Mouse (Mus musculus): ENCODE results near the gene Smim13. TPM values are rescaled to one million over a fixed set of nuclear protein-coding genes. Genes with fewer than 3 reads are reported as not detected.

The Smim13 gene
- total RNA-seq, 1 experiment = 5.5 TPM

DNA sequence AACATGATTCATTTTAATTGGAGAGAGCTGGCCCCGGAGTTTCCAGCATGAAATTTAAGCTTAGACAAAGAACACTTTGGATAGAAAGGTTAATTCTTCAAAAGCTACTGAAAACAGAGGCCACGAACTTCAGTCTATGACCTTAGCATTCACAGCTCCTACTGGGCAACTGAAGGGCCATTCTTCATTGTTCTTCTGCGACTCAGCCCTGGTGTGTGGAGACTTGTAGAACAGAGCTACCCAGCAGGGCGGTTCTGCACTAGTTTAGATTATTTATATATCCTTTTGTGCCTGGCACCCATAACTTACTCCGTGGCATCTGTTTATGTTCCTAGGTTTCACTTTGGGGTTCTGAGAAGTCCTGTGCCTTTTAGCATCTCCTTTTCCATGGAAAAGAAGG is 44.0 kb downstream of the Smim13 start:
- in situ Hi-C loops (cut with MboI; ENCODE audit: low sequenced_read_pairs in 2 of 2, unreplicated experiment in 2 of 2) = loop anchor here in 1 of 2 experiments (25.0 kb wide), 1 partner anchor 269 kb away; no protein-coding TSS in a partner anchor
- Histone ChIP-seq H3K4me3 (ENCODE audit: insufficient read depth in 1 of 2, low read depth in 1 of 2, low read length in 2 of 2, poor library complexity in 1 of 2, severe bottlenecking in 1 of 2) (no peak overlapping the region), H3K9me3 (ENCODE audit: control insufficient read depth, insufficient read depth, low read depth, low read length) (no peaks in the 10 kb centered on the region), H3K27ac (ENCODE audit: insufficient read depth, low read depth, low read length, poor library complexity, severe bottlenecking) (no peak overlapping the region), H3K36me3 (ENCODE audit: control insufficient read depth, insufficient read depth, low read length, poor library complexity, severe bottlenecking) (no peaks in the 10 kb centered on the region), H3K4me1 (ENCODE audit: control insufficient read depth in 2 of 2, insufficient read depth in 2 of 2, low read length in 2 of 2, poor library complexity in 1 of 2) (no peaks in the 10 kb centered on the region), H3K9ac (ENCODE audit: insufficient read depth, low read depth, low read length, poor library complexity, severe bottlenecking) (no peak overlapping the region)
- TF ChIP-seq MAFK (IDR thresholded peaks at IDR 0.05; ENCODE audit: insufficient read depth, low read depth, low read length) = no peak
- TF ChIP-seq ZC3H11A (IDR thresholded peaks at IDR 0.05; ENCODE audit: borderline replicate concordance, low read depth, low read length) = no peak
- no peak for TF ChIP-seq HCFC1 (IDR thresholded peaks at IDR 0.05; ENCODE audit: borderline replicate concordance, insufficient read depth, low read length)
- no peak for TF ChIP-seq ZNF384 (IDR thresholded peaks at IDR 0.05; ENCODE audit: low read depth, low read length)
- TF ChIP-seq CHD2 (IDR thresholded peaks at IDR 0.05; ENCODE audit: low read depth, low read length) = no peak
- DNase-seq (ENCODE audit: low read depth, low spot score) = no peak

DNA sequence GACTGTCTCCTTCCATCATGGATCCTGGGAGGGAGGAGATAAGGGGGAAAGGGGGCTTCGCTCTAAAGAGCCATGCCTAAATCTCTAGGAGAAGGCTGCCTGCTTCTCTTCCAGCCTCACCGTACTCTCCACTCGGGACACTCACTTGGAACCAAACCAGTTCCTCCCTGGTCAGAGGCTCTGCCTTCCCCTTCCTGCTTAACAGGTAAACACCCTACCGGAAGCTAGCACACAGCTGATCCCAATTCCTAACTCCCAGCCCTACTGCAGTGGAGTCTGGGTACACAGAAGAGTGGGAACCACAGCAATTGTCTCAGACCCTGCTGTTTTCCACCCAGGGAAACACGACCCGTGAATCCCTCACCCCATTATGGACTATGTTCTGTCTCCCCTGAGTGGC is 46.2 kb downstream of the Smim13 start:
- H3K27ac ChIP-seq (ENCODE audit: insufficient read depth, low read depth, low read length, poor library complexity, severe bottlenecking) = no peak overlapping the region
- in situ Hi-C loops (cut with MboI; ENCODE audit: low sequenced_read_pairs in 2 of 2, unreplicated experiment in 2 of 2) = loop anchor here in 1 of 2 experiments (25.0 kb wide), 1 partner anchor 266 kb away; no protein-coding TSS in a partner anchor
- no peak for TF ChIP-seq ZNF384 (IDR thresholded peaks at IDR 0.05; ENCODE audit: low read depth, low read length)
- no peak for TF ChIP-seq HCFC1 (IDR thresholded peaks at IDR 0.05; ENCODE audit: borderline replicate concordance, insufficient read depth, low read length)
- no peak for TF ChIP-seq MAFK (IDR thresholded peaks at IDR 0.05; ENCODE audit: insufficient read depth, low read depth, low read length)
- no peak for TF ChIP-seq CHD2 (IDR thresholded peaks at IDR 0.05; ENCODE audit: low read depth, low read length)
- TF ChIP-seq ZC3H11A (IDR thresholded peaks at IDR 0.05; ENCODE audit: borderline replicate concordance, low read depth, low read length) = no peak

DNA sequence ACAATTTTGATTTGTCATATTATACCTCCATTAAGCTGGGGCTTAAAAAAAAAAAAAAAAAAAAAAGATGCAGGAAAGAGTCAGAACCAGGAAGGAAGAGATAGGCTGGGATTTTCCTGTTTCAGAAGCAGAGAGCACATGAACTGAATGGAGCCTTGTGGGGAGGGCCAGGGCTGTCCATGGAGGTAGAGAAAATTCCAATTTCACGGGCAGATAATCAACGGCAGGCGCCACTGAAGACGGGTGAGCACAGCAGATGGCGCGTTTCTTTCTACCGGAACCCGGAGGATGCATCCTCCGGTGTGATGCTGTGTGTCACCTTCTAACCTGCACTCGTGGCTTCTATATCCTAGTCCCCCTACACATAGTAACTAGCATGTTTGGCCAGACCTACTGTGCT is 46.8 kb downstream of the Smim13 start:
- TF ChIP-seq CHD2 (IDR thresholded peaks at IDR 0.05; ENCODE audit: low read depth, low read length) = no peak
- TF ChIP-seq HCFC1 (IDR thresholded peaks at IDR 0.05; ENCODE audit: borderline replicate concordance, insufficient read depth, low read length) = no peak
- no peak for TF ChIP-seq MAFK (IDR thresholded peaks at IDR 0.05; ENCODE audit: insufficient read depth, low read depth, low read length)
- TF ChIP-seq ZNF384 (IDR thresholded peaks at IDR 0.05; ENCODE audit: low read depth, low read length) = no peak
- TF ChIP-seq ZC3H11A (IDR thresholded peaks at IDR 0.05; ENCODE audit: borderline replicate concordance, low read depth, low read length) = no peak
- Histone ChIP-seq H3K36me3 (ENCODE audit: control insufficient read depth, insufficient read depth, low read length, poor library complexity, severe bottlenecking) (no peaks in the 10 kb centered on the region), H3K4me3 (ENCODE audit: insufficient read depth in 1 of 2, low read depth in 1 of 2, low read length in 2 of 2, poor library complexity in 1 of 2, severe bottlenecking in 1 of 2) (no peak overlapping the region), H3K4me1 (ENCODE audit: control insufficient read depth in 2 of 2, insufficient read depth in 2 of 2, low read length in 2 of 2, poor library complexity in 1 of 2) (no peaks in the 10 kb centered on the region), H3K9me3 (ENCODE audit: control insufficient read depth, insufficient read depth, low read depth, low read length) (no peaks in the 10 kb centered on the region), H3K9ac (ENCODE audit: insufficient read depth, low read depth, low read length, poor library complexity, severe bottlenecking) (no peak overlapping the region), H3K27ac (ENCODE audit: insufficient read depth, low read depth, low read length, poor library complexity, severe bottlenecking) (no peak overlapping the region)
- in situ Hi-C loops (cut with MboI; ENCODE audit: low sequenced_read_pairs in 2 of 2, unreplicated experiment in 2 of 2) = loop anchor here in 1 of 2 experiments (25.0 kb wide), 1 partner anchor 266 kb away; no protein-coding TSS in a partner anchor
- no peak for DNase-seq (ENCODE audit: low read depth, low spot score)

More for the DNA sequence above, 46.2 kb downstream of the Smim13 start:
- Histone ChIP-seq H3K4me1 (ENCODE audit: control insufficient read depth in 2 of 2, insufficient read depth in 2 of 2, low read length in 2 of 2, poor library complexity in 1 of 2) (no peaks in the 10 kb centered on the region), H3K4me3 (ENCODE audit: insufficient read depth in 1 of 2, low read depth in 1 of 2, low read length in 2 of 2, poor library complexity in 1 of 2, severe bottlenecking in 1 of 2) (no peak overlapping the region), H3K9me3 (ENCODE audit: control insufficient read depth, insufficient read depth, low read depth, low read length) (no peaks in the 10 kb centered on the region), H3K36me3 (ENCODE audit: control insufficient read depth, insufficient read depth, low read length, poor library complexity, severe bottlenecking) (no peaks in the 10 kb centered on the region), H3K9ac (ENCODE audit: insufficient read depth, low read depth, low read length, poor library complexity, severe bottlenecking) (no peak overlapping the region)
- no peak for DNase-seq (ENCODE audit: low read depth, low spot score)

DNA sequence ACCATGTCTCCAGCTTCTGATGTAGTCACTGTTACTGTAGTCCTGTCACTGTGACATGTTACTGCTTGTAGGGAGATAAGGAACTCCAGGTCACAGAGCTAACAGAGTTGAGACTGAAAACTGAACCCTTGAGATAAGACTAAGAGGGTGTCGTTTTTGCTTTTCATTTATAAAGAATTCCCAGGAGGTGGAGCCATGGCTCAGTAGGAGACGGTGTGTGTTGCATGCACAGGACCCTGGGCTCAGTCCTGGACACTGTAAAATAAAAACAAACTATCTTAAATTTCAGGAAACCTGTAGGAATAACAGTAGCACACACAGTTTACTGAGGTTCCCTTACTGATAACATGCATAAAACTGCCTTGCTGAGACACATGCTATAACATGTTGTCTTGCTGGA is 48.9 kb downstream of the Smim13 start:
- H3K27ac ChIP-seq (ENCODE audit: insufficient read depth, low read depth, low read length, poor library complexity, severe bottlenecking) = no peak overlapping the region
- H3K4me1 ChIP-seq (ENCODE audit: control insufficient read depth in 2 of 2, insufficient read depth in 2 of 2, low read length in 2 of 2, poor library complexity in 1 of 2) = no peaks in the 10 kb centered on the region
- H3K4me3 ChIP-seq (ENCODE audit: insufficient read depth in 1 of 2, low read depth in 1 of 2, low read length in 2 of 2, poor library complexity in 1 of 2, severe bottlenecking in 1 of 2) = no peak overlapping the region
- no peak for DNase-seq (ENCODE audit: low read depth, low spot score)
- no peak for TF ChIP-seq HCFC1 (IDR thresholded peaks at IDR 0.05; ENCODE audit: borderline replicate concordance, insufficient read depth, low read length)
- TF ChIP-seq CHD2 (IDR thresholded peaks at IDR 0.05; ENCODE audit: low read depth, low read length) = no peak
- TF ChIP-seq MAFK (IDR thresholded peaks at IDR 0.05; ENCODE audit: insufficient read depth, low read depth, low read length) = no peak
- TF ChIP-seq ZNF384 (IDR thresholded peaks at IDR 0.05; ENCODE audit: low read depth, low read length) = no peak
- no peak for TF ChIP-seq ZC3H11A (IDR thresholded peaks at IDR 0.05; ENCODE audit: borderline replicate concordance, low read depth, low read length)
- no peaks in the 10 kb centered on the region for H3K36me3 ChIP-seq (ENCODE audit: control insufficient read depth, insufficient read depth, low read length, poor library complexity, severe bottlenecking)
- no peak overlapping the region for H3K9ac ChIP-seq (ENCODE audit: insufficient read depth, low read depth, low read length, poor library complexity, severe bottlenecking)
- in situ Hi-C loops (cut with MboI; ENCODE audit: low sequenced_read_pairs in 2 of 2, unreplicated experiment in 2 of 2) = loop anchor here in 1 of 2 experiments (25.0 kb wide), 1 partner anchor 264 kb away; no protein-coding TSS in a partner anchor
- H3K9me3 ChIP-seq (ENCODE audit: control insufficient read depth, insufficient read depth, low read depth, low read length) = no peaks in the 10 kb centered on the region
